Mouse (Mus musculus): ENCODE measurements around the gene Etv6. TPM values are rescaled to one million over a fixed set of nuclear protein-coding genes. Genes with fewer than 3 reads are reported as not detected.

The Etv6 gene
- polyA plus RNA-seq, 1 experiment from 2014 or later = 23.5 TPM

DNA sequence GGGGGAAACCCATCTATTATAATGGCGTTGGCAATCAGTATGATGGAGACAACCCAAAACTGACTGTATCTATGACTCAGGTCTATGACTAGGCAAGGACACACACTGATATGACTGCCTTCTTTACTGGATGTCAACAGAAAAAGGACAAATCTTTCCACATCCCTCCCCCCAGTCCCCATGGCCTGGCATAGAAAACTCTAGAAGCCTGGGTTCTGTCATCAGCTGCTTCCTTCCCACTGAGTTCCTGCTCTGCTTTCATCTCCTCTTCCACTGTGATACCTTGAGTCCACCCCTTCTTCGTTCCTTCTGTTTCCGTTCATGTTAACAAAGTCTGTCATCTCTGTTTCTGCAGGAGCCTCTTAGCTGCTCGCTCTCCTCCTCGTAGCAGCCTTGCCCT is 170.2 kb downstream of the Etv6 start:
- no peaks in the 10 kb centered on the region for H3K27me3 ChIP-seq
- TF ChIP-seq CTCF (IDR thresholded peaks at IDR 0.05) = no peak
- in situ Hi-C loops (cut with MboI; ENCODE audit: low pct_unique_long_range_greater_than_20kb) = no loop called here
- POLR2A ChIA-PET = no interaction called here
- DNase-seq (ENCODE audit: low read depth, low spot score) (no peak), ATAC-seq (no peak)
- CTCF ChIA-PET = no interaction called here

GRCm38 (mm10) chr6:134206251-134206650 is 170.8 kb downstream of the Etv6 start:
- TF ChIP-seq CTCF (IDR thresholded peaks at IDR 0.05) = no peak
- H3K27me3 ChIP-seq = no peaks in the 10 kb centered on the region
- DNase-seq (ENCODE audit: low read depth, low spot score) (no peak), ATAC-seq (no peak)
- CTCF ChIA-PET = no interaction called here
- in situ Hi-C loops (cut with MboI; ENCODE audit: low pct_unique_long_range_greater_than_20kb) = no loop called here
- POLR2A ChIA-PET = no interaction called here

DNA sequence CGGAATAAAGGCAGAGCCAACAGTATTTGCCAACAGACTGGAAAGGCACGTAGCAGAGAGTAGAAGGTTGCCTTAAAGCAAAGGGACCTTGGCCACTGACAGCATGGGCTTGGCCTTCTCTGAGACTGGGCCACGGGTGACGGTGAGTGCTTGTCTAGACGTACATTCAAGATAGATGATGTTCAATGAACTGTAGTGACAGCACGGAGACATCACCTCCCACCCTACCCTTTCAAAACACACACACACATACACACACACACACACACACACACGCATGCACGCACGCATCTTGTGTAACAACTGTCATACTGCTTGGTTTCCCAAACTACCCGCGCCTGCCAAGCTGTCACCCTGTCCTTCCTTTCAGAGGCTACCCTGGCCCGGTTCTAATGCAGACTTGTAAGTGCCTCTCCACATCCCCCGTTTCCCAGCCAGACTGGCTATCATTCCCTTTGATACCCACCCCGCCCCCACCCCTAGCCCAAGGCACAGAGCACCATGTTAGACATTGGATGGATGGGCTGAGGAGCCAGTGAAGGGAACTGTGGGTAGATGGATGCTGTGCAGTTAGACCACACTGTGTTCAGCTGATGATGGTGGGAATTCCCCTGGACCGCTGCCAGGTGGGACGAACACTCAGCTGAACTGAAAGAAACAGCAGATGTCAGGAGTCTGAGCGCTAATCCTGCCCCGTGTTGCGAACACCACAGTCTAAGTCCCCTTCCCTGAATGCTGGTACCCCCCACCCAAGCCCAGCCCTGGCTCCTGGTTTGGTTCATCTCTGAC is 172.1 kb downstream of the Etv6 start:
- TF ChIP-seq CTCF (IDR thresholded peaks at IDR 0.05) = no peak
- ATAC-seq = no peak
- no peaks in the 10 kb centered on the region for H3K27me3 ChIP-seq
- CTCF ChIA-PET = no interaction called here
- no peak for DNase-seq (ENCODE audit: low read depth, low spot score)
- POLR2A ChIA-PET = interaction anchor here (0.7 kb wide), 1 partner anchor 18 kb away, joined by 3 read pairs; no protein-coding TSS in a partner anchor
- in situ Hi-C loops (cut with MboI; ENCODE audit: low pct_unique_long_range_greater_than_20kb) = no loop called here

DNA sequence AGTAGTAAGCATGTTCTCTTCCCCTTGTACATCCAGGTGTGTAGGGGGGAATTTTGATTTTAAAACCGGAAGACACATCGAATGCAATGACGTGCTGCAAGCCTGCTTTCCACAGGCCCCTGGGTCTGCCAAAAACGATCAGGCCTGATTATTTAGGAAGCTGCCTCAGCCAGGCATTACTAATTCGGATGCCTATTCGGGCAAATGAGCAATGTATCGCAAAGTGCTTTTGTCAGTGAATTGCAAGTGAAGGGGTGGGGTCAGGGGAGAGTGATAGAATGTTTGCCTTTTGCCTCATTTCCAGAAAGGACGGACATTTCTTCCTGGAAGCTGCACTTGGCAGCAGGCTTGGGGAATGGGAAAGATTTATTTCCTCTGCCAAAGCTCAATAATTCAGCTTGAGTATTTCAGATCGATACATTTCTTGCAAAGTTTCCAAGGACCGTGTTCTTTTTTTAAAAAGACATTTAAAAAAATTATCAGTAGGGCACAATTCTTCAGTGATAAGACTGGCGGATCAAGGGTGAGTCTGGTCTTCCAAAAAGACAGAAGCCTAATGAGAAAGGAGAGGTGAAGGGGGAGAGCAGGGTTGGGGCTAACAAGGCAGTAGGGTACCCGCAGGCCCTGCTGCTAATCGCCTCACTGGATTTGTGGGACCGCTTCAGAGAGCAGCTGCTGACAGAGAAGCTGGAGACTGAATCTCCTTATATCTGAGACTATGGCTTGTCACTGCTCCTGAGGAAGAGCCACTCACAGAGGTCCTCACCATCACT is 172.9 kb downstream of the Etv6 start:
- ATAC-seq (no peak), DNase-seq (ENCODE audit: low read depth, low spot score) (no peak)
- in situ Hi-C loops (cut with MboI; ENCODE audit: low pct_unique_long_range_greater_than_20kb) = no loop called here
- CTCF ChIA-PET = interaction anchor here (1.2 kb wide), 1 partner anchor 15 kb away, joined by 4 read pairs; no protein-coding TSS in a partner anchor
- no peak for TF ChIP-seq CTCF (IDR thresholded peaks at IDR 0.05)
- POLR2A ChIA-PET = no interaction called here
- H3K27me3 ChIP-seq = no peaks in the 10 kb centered on the region

GRCm38 (mm10) chr6:134210675-134211457 is 175.4 kb downstream of the Etv6 start:
- TF ChIP-seq CTCF (IDR thresholded peaks at IDR 0.05) = no peak
- ChIA-PET CTCF (no interaction called here), POLR2A (interaction anchor here (1.1 kb wide), 1 partner anchor 30 kb away, joined by 3 read pairs; no protein-coding TSS in a partner anchor)
- ATAC-seq (no peak), DNase-seq (ENCODE audit: low read depth, low spot score) (no peak)
- in situ Hi-C loops (cut with MboI; ENCODE audit: low pct_unique_long_range_greater_than_20kb) = no loop called here
- H3K27me3 ChIP-seq = no peaks in the 10 kb centered on the region

DNA sequence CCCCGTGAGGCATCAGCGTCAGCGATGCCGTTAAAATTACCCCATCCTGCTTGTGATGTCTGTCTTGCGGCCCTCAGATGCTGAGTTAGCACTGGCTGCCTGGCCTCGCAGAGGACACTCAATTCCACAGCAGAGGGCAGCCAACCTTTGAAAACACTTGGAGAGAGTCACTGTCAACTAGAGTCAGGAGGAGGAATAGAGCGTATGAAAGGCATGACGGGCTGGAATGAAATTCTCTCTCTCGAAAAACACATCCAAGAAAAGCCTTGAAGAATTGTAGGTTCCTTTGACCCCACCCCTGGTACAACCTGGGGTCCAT is 175.9 kb downstream of the Etv6 start:
- ChIA-PET CTCF (no interaction called here), POLR2A (interaction anchor here (1.1 kb wide), 1 partner anchor 29 kb away, joined by 3 read pairs; no protein-coding TSS in a partner anchor)
- DNase-seq (ENCODE audit: low read depth, low spot score) (no peak), ATAC-seq (no peak)
- TF ChIP-seq CTCF (IDR thresholded peaks at IDR 0.05) = no peak
- no peaks in the 10 kb centered on the region for H3K27me3 ChIP-seq
- in situ Hi-C loops (cut with MboI; ENCODE audit: low pct_unique_long_range_greater_than_20kb) = no loop called here

GRCm38 (mm10) chr6:134217747-134218146 is 182.2 kb downstream of the Etv6 start:
- CTCF ChIA-PET = no interaction called here
- H3K27me3 ChIP-seq = no peaks in the 10 kb centered on the region
- TF ChIP-seq CTCF (IDR thresholded peaks at IDR 0.05) = no peak
- DNase-seq (ENCODE audit: low read depth, low spot score) (peak; percentile 75), ATAC-seq (peak; percentile 79)
- POLR2A ChIA-PET = interaction anchor here (0.7 kb wide), 1 partner anchor 25 kb away, joined by 4 read pairs; no protein-coding TSS in a partner anchor
- in situ Hi-C loops (cut with MboI; ENCODE audit: low pct_unique_long_range_greater_than_20kb) = no loop called here

- POLR2A ChIA-PET = interaction anchor here (0.7 kb wide), 1 partner anchor 24 kb away, joined by 4 read pairs; no protein-coding TSS in a partner anchor
- TF ChIP-seq CTCF (IDR thresholded peaks at IDR 0.05) = no peak
- no peaks in the 10 kb centered on the region for H3K27me3 ChIP-seq
- DNase-seq (ENCODE audit: low read depth, low spot score) = peak; percentile 51
- peak; percentile 65 for ATAC-seq
- CTCF ChIA-PET = interaction anchor here (0.8 to 1.1 kb wide), 3 partner anchors 9 to 18 kb away, joined by 3 read pairs; no protein-coding TSS in a partner anchor
- in situ Hi-C loops (cut with MboI; ENCODE audit: low pct_unique_long_range_greater_than_20kb) = no loop called here
Observed at GRCm38 (mm10) chr6:134218441-134218840, 182.9 kb downstream of the Etv6 start.

GRCm38 (mm10) chr6:134219358-134219757 is 183.9 kb downstream of the Etv6 start:
- in situ Hi-C loops (cut with MboI; ENCODE audit: low pct_unique_long_range_greater_than_20kb) = no loop called here
- H3K27me3 ChIP-seq = no peaks in the 10 kb centered on the region
- ChIA-PET POLR2A (no interaction called here), CTCF (interaction anchor here (0.8 kb wide), 2 partner anchors 9 to 19 kb away, joined by 3 read pairs; no protein-coding TSS in a partner anchor)
- ATAC-seq (no peak), DNase-seq (ENCODE audit: low read depth, low spot score) (no peak)
- TF ChIP-seq CTCF (IDR thresholded peaks at IDR 0.05) = no peak

GRCm38 (mm10) chr6:134220209-134220777 is 184.8 kb downstream of the Etv6 start:
- DNase-seq (ENCODE audit: low read depth, low spot score) (no peak), ATAC-seq (no peak)
- POLR2A ChIA-PET = interaction anchor here (0.6 kb wide), 1 partner anchor 18 kb away, joined by 9 read pairs; no protein-coding TSS in a partner anchor
- in situ Hi-C loops (cut with MboI; ENCODE audit: low pct_unique_long_range_greater_than_20kb) = no loop called here
- no peaks in the 10 kb centered on the region for H3K27me3 ChIP-seq
- CTCF ChIA-PET = interaction anchor here (1.3 kb wide), 1 partner anchor 13 kb away, joined by 5 read pairs; no protein-coding TSS in a partner anchor
- TF ChIP-seq CTCF (IDR thresholded peaks at IDR 0.05) = no peak

Data from Patski (cell line).